Mouse (Mus musculus) natural killer cell, adult 2 months (primary cell): ENCODE results near the gene Kcnma1.

Source experiments
- DNase-seq, 2 experiments: peaks; one replicate each; pipeline ENCODE4 v3.0.0; 2022; ENCODE audit warnings: low spot score in 2 of 2

Gene Kcnma1

GRCm38 (mm10) chr14:23688513-23688912 lies 325.8 kb downstream of the Kcnma1 start:
- no peak for DNase-seq

GRCm38 (mm10) chr14:23684463-23685066 lies 329.7 kb downstream of the Kcnma1 start:
- DNase-seq: no peak

DNA sequence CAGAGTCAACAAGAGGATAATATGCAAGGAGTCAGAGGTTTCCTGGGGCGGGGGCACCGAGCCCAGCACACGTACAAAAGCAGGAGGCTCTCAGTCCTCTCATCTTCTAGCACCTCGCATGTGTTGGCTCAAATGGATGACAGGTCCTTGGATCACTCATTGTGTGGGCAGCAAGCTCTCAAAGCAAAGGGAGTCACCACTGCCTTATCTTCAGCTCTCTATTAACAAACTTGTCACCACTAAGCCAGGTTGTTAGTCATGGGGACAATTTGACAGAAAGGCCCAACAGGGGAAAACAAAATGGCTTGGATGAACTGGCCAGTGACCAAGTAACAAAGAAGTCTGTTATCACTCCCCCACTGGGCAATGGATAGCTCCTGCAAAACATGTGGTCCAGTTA lies 331.5 kb downstream of the Kcnma1 start:
- no peak for DNase-seq

GRCm38 (mm10) chr14:23679378-23679777 lies 334.9 kb downstream of the Kcnma1 start:
- no peak for DNase-seq

GRCm38 (mm10) chr14:23666420-23666819 lies 347.9 kb downstream of the Kcnma1 start:
- DNase-seq: no peak

DNA sequence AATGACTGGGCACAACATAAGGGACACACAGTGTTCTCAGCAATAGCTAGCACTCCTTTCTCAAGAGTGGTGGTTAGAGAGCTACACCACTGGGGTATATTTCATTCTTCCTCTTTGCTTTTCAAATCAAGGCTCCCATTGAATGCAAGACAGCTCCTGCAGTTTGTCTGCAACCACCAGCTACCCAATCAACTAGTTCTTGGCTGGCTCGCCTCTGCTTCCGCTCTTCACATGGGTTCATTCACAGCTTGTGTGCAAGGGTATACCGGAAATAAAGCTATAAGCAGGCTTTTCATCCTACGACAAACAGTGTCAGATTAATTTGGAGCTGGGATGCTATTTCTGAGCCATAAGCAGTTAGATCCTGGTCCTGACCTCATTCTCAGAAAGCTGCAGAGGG lies 362.6 kb downstream of the Kcnma1 start:
- DNase-seq: no peak

DNA sequence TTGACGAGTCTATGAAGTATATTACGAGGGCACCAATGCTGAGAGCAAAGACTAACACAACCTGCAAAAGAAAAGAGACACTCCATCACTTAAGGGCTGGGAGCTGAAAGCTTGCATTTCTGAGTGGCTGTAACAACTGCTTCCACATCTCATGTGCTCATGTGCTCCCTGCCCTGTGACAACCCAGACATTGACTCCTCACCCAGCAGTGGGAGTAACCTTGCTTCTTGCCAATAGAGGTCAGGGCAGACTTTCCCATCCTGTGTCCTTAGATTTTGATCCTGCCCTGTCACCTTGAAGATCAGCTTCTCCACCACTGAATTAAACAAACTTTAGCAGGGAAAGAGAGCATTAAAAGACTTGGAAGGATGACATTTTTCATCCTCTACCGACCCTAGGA lies 364.2 kb downstream of the Kcnma1 start:
- DNase-seq: no peak

- no peak for DNase-seq
These were observed 368.8 kb downstream of the Kcnma1 start for GRCm38 (mm10) chr14:23645361-23646063.

GRCm38 (mm10) chr14:23643162-23643561 lies 371.1 kb downstream of the Kcnma1 start:
- no peak for DNase-seq

DNA sequence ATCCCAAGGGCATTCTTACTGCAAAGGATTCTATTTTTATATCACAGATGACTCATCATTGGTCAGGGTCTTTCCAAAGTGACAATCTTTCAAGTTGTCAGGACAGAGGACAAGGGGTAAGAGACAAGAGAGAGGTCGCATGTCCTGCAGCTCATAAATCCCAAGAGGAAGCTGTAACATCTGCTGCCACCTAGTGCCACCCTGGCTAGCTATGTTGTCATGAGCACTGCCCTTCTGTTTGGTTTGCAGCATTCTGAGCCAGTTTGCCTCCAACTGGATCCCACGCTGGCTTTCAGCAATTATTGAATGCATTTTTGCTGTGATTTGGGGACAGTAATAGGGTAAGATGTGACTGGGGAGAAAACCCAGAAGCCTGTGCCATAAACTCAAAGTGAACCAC lies 373.6 kb downstream of the Kcnma1 start:
- no peak for DNase-seq

DNA sequence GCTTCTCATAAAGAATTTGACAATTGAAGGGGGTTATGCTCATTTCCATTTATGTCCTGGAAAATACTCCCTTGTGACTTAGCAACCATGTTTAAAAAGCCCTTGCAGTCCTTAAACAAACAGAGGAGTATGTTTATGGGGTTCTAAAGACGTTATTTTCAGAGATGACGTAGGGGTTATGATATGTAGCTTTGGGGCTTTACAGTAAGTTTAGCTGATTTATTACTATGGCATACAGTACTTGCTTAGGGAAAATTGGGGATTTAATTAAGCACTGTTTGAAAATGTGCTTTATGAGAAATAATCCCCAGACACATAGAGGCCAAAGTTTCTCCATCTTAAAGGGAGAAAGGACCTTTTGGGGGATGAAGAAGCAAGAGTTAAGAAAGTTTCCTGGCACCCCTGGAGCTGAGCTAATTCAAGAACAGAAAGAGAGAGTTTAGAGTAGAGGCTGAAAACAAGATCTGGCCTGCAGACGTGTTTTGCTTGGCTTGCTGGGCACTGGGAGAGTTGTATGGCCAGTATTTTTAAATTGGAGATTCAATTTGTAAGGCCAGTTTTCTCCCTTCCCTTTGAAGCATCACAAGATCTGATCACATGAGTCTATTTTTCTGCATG lies 376.1 kb downstream of the Kcnma1 start:
- no peak for DNase-seq

DNA sequence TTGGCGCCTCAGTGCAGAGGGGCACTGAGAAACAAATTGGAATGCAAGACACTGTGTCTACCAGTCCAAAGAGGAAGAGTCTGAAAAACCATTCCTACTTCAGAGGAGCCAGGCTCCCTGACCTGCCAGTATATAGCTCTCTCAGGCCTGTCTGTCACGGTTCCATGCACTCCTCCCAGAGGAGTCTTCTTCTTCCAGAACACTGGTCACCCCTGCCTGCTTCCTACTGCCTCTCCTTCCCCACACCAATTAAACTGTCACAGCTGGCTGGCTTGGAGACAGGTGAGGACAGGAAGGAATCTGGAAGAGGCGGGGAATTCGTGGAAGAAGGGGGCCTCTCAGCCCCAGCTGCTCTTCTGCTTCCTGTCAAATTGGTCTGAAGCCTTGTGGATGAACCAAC lies 378.4 kb downstream of the Kcnma1 start:
- no peak for DNase-seq

DNA sequence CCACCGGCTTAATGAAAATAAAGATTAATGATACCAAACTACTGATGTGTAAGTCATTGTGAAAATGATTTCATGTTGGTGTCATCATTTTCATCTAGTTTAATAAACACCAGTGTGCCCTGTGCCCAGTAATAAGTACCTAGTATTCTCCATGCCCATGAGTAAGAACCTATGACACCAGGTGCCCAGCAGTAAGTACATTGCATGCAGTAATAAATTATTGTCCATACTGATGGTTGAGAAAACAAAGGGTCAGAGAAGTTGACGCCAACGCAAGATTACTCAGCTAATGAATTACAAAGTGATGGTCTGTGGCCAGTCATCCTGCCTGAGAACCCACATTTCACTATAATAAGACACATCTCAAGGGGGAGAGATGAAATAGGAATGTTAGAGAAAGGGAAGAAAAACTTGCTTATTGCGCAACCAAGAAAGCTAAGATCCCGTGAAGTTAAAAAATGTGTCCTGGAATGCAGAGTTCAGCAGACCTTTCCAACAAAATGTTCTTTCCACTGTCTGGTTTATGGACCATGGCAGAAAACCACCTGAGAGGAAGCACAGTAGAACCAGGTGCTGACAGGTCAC lies 381.2 kb downstream of the Kcnma1 start:
- DNase-seq: no peak

GRCm38 (mm10) chr14:23626925-23627324 lies 387.4 kb downstream of the Kcnma1 start:
- no peak for DNase-seq

GRCm38 (mm10) chr14:23626114-23626513 lies 388.2 kb downstream of the Kcnma1 start:
- DNase-seq: no peak

DNA sequence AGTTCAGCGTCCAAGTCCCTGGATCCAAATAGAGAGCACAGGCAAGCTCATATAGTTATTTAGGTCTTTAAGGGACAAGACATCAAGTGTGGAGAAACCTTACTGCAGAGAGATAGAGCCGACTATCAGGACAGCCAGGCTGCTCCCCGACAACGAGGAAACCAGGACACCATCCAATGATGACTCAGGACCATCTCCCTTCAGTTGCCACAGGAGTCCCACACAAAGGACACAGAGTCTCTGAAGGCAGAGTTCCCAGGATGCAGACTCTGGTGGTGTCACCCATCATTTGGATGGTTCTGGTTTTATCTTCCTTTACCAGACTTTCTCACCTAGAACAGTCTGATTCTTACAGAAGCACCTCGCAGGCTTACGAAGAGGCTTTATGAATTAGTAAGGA lies 388.9 kb downstream of the Kcnma1 start:
- DNase-seq: no peak

DNA sequence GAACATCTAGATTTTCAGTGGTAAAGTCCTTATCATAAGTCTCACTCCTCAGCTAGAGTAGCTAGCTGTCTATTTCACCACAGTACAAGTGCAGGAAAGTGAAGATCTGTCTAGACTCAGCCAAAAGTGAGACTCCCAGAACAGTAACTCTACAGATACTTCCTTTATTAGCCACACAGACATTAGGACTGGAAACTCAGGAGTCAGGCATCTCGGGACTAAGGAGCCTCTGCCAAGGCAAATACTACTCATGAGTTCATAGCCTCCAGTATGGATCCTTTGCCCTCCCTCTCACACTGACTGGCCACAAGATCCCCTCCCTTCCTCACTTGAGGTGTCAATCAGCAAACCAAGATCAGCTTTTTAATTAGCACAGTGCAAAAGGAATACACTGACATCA lies 389.8 kb downstream of the Kcnma1 start:
- DNase-seq: no peak

- no peak for DNase-seq
These were observed 393.6 kb downstream of the Kcnma1 start for GRCm38 (mm10) chr14:23620685-23621084.

GRCm38 (mm10) chr14:23618973-23619372 lies 395.3 kb downstream of the Kcnma1 start:
- DNase-seq: no peak

DNA sequence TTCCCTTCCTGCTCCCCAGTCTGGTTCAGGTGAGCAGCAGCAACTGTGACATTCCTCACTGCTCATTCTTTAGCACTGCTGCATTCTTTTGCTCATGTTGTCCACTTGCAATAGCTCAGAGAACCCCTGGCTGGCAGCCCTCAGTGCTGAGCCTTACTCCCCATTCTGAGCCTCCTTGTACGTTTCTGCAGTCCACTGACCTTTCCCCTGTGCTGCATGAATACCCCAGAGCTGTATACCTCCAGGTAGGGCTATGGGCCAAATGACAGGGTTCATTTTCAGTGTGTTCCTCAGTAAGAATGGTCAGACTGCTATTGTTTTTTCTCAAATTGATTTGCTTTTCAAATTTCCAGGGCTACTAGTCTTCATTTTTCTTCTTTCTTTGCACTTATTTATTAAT lies 396.2 kb downstream of the Kcnma1 start:
- no peak for DNase-seq

- DNase-seq: no peak
These were observed 404.2 kb downstream of the Kcnma1 start for GRCm38 (mm10) chr14:23610054-23610453.

DNA sequence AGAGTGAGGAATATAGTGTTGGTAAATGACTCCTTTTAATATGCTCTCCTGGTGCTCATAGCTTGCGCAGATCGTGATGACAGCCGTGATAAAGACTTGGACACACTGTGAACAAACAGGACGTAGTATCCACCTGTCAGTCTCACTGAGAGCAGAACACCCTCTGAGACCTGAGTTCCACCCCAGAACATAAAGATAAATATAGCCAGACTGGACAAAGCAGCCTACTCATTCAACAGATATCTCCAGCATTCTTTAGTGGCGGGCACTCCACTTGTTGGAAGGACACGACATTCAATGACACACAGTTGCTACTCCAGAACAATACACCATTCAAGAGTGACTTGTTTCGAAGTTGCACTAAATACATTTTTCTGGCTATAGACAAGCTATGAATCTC lies 408.6 kb downstream of the Kcnma1 start:
- no peak for DNase-seq

DNA sequence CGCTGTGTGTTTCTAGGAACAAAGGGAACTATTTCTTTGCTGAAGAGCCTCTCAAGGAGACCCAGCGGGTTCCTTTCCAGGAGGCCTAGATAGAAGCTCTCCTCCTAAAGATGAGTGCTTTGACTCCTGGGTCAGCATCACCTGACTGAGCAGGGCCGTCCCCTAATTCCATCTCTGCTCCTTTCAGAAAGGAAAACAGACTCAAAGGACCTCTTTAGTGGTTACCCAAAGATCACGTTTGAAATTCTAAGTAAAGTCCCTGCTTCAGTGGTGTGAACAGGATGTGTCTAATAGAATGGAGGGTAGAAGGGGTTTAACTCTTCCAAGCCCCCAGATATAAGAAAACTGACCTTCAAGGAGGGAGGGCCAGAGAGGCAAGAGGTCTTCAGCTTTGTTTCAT lies 411.4 kb downstream of the Kcnma1 start:
- no peak for DNase-seq
